Mouse (Mus musculus) hindbrain, embryonic 12.5 days (tissue): ENCODE results near the gene Gnai1. TPM values are rescaled to one million over a fixed set of nuclear protein-coding genes. Genes with fewer than 3 reads are reported as not detected.

Source experiments
- ATAC-seq: fragments of 200-750 bp; cut with Nextera tagmentation; 2 replicates; pipeline ENCODE4 v1.8.0; 2017; ENCODE audit warnings: moderate TSS enrichment; ENCODE audit not compliant: low FRiP score
- H3K27ac ChIP-seq: fragments of 300-500 bp; sonication (generic); 2 replicates; pipeline ENCODE4 v1.5.1; 2016; ENCODE audit warnings: mild to moderate bottlenecking
- H3K27me3 ChIP-seq: fragments of 300-500 bp; sonication (generic); 2 replicates; pipeline ENCODE4 v1.6.1; 2016; ENCODE audit warnings: mild to moderate bottlenecking
- H3K36me3 ChIP-seq: fragments of 300-500 bp; sonication (generic); 2 replicates; pipeline ENCODE4 v1.6.1; 2016; ENCODE audit warnings: mild to moderate bottlenecking
- H3K4me1 ChIP-seq: fragments of 300-500 bp; sonication (generic); 2 replicates; pipeline ENCODE4 v1.6.1; 2016
- H3K4me2 ChIP-seq: fragments of 300-500 bp; sonication (generic); replicated peaks from 2 replicates; pipeline ENCODE4 v1.6.1; 2016; ENCODE audit warnings: mild to moderate bottlenecking
- H3K4me3 ChIP-seq: fragments of 300-500 bp; sonication (generic); 2 replicates; pipeline ENCODE4 v1.5.1; 2016; ENCODE audit warnings: mild to moderate bottlenecking
- H3K9ac ChIP-seq: fragments of 300-500 bp; sonication (generic); 2 replicates; pipeline ENCODE4 v1.6.1; 2016; ENCODE audit warnings: mild to moderate bottlenecking, moderate library complexity
- H3K9me3 ChIP-seq: fragments of 300-500 bp; sonication (generic); replicated peaks from 2 replicates; pipeline ENCODE4 v1.6.1; 2016; ENCODE audit warnings: mild to moderate bottlenecking
- WGBS: fragments of 180-500 bp; shearing (Covaris S2); methylation state at CpG from one replicate; pipeline ENCODE4 v1.1.7; 2016; 5-methylcytosine and 5-hydroxymethylcytosine counted together
- polyA plus RNA-seq: library from polyadenylated mRNA; unstranded; fragments of >200 nt; fragmentation: Nextera tagmentation; extraction: Ambion mirVana; gene quantifications from 2 replicates; pipeline ENCODE4 v1.2.1, GENCODE M21; 2016

Gene Gnai1
- polyA plus RNA-seq, 1 experiment from 2014 or later: 32.6 TPM

- no peak for ATAC-seq
- Histone ChIP-seq H3K4me2 (no peak overlapping the region), H3K4me1 (no peaks in the 10 kb centered on the region), H3K27ac (no peak overlapping the region), H3K9me3 (no peaks in the 10 kb centered on the region), H3K4me3 (no peak overlapping the region), H3K27me3 (no peaks in the 10 kb centered on the region), H3K9ac (no peak overlapping the region), H3K36me3 (no peaks in the 10 kb centered on the region)
- WGBS: 86% methylated on average over 7 of the region's 7 CpGs
These were observed 85.7 kb downstream of the Gnai1 start for GRCm38 (mm10) chr5:18274352-18274940.

GRCm38 (mm10) chr5:18273291-18274284, 86.6 kb downstream of the Gnai1 start:
- WGBS: 83% methylated on average over 11 of the region's 11 CpGs
- no peaks in the 10 kb centered on the region for H3K9me3 ChIP-seq
- no peaks in the 10 kb centered on the region for H3K27me3 ChIP-seq
- H3K4me1 ChIP-seq: no peaks in the 10 kb centered on the region
- no peaks in the 10 kb centered on the region for H3K36me3 ChIP-seq
- H3K9ac ChIP-seq: no peak overlapping the region
- no peak for ATAC-seq
- H3K27ac ChIP-seq: no peak overlapping the region
- H3K4me2 ChIP-seq: no peak overlapping the region
- no peak overlapping the region for H3K4me3 ChIP-seq

GRCm38 (mm10) chr5:18250379-18251017, 109.7 kb downstream of the Gnai1 start:
- no peaks in the 10 kb centered on the region for H3K27me3 ChIP-seq
- no peaks in the 10 kb centered on the region for H3K9me3 ChIP-seq
- no peaks in the 10 kb centered on the region for H3K4me1 ChIP-seq
- WGBS: 82% methylated on average over 5 of the region's 5 CpGs
- no peak overlapping the region for H3K4me2 ChIP-seq
- no peaks in the 10 kb centered on the region for H3K36me3 ChIP-seq
- H3K9ac ChIP-seq: no peak overlapping the region
- H3K27ac ChIP-seq: no peak overlapping the region
- no peak for ATAC-seq
- no peak overlapping the region for H3K4me3 ChIP-seq

GRCm38 (mm10) chr5:18249132-18249531, 111.0 kb downstream of the Gnai1 start:
- Histone ChIP-seq H3K4me1 (no peaks in the 10 kb centered on the region), H3K9ac (no peak overlapping the region), H3K4me2 (no peak overlapping the region), H3K27ac (no peak overlapping the region), H3K4me3 (no peak overlapping the region), H3K36me3 (no peaks in the 10 kb centered on the region), H3K27me3 (no peaks in the 10 kb centered on the region), H3K9me3 (no peaks in the 10 kb centered on the region)
- 95% methylated on average over 5 of the region's 5 CpGs for WGBS
- no peak for ATAC-seq

GRCm38 (mm10) chr5:18229396-18229795, 130.8 kb downstream of the Gnai1 start:
- no peak for ATAC-seq
- WGBS: 38% methylated on average over 1 of the region's 1 CpGs
- H3K27me3 ChIP-seq: no peaks in the 10 kb centered on the region
- no peaks in the 10 kb centered on the region for H3K9me3 ChIP-seq
- 0 out of 2 replicates have a peak, but pooled peaks cover 2% of the 10 kb centered on the region for H3K4me1 ChIP-seq
- no peak overlapping the region for H3K27ac ChIP-seq
- H3K4me3 ChIP-seq: no peak overlapping the region
- H3K36me3 ChIP-seq: no peaks in the 10 kb centered on the region
- H3K9ac ChIP-seq: no peak overlapping the region
- H3K4me2 ChIP-seq: no peak overlapping the region

GRCm38 (mm10) chr5:18228866-18229265, 131.3 kb downstream of the Gnai1 start:
- Histone ChIP-seq H3K9me3 (no peaks in the 10 kb centered on the region), H3K4me2 (no peak overlapping the region), H3K27me3 (no peaks in the 10 kb centered on the region), H3K4me3 (no peak overlapping the region), H3K4me1 (0 out of 2 replicates have a peak, but pooled peaks cover 2% of the 10 kb centered on the region), H3K27ac (no peak overlapping the region), H3K9ac (no peak overlapping the region), H3K36me3 (no peaks in the 10 kb centered on the region)
- WGBS: 83% methylated on average over 7 of the region's 7 CpGs
- ATAC-seq: no peak

- no peaks in the 10 kb centered on the region for H3K9me3 ChIP-seq
These were observed 139.3 kb downstream of the Gnai1 start for GRCm38 (mm10) chr5:18220873-18221272.

GRCm38 (mm10) chr5:18218292-18218691, 141.9 kb downstream of the Gnai1 start:
- Histone ChIP-seq H3K4me2 (no peak overlapping the region), H3K4me1 (no peaks in the 10 kb centered on the region)

More at GRCm38 (mm10) chr5:18220873-18221272, 139.3 kb downstream of the Gnai1 start:
- no peak overlapping the region for H3K27ac ChIP-seq
- no peak overlapping the region for H3K4me2 ChIP-seq
- no peak for ATAC-seq
- no peaks in the 10 kb centered on the region for H3K36me3 ChIP-seq
- WGBS: 53% methylated on average over 1 of the region's 1 CpGs
- no peaks in the 10 kb centered on the region for H3K4me1 ChIP-seq
- H3K9ac ChIP-seq: no peak overlapping the region
- H3K4me3 ChIP-seq: no peak overlapping the region
- no peaks in the 10 kb centered on the region for H3K27me3 ChIP-seq

GRCm38 (mm10) chr5:18217856-18218255, 142.3 kb downstream of the Gnai1 start:
- Histone ChIP-seq H3K9ac (no peak overlapping the region), H3K4me1 (no peaks in the 10 kb centered on the region), H3K4me2 (no peak overlapping the region), H3K27ac (no peak overlapping the region), H3K9me3 (no peaks in the 10 kb centered on the region), H3K27me3 (no peaks in the 10 kb centered on the region), H3K36me3 (no peaks in the 10 kb centered on the region), H3K4me3 (no peak overlapping the region)
- ATAC-seq: no peak

More at GRCm38 (mm10) chr5:18218292-18218691, 141.9 kb downstream of the Gnai1 start:
- no peak for ATAC-seq
- no peak overlapping the region for H3K27ac ChIP-seq
- H3K9me3 ChIP-seq: no peaks in the 10 kb centered on the region
- H3K27me3 ChIP-seq: no peaks in the 10 kb centered on the region
- no peaks in the 10 kb centered on the region for H3K36me3 ChIP-seq
- H3K4me3 ChIP-seq: no peak overlapping the region
- WGBS: 84% methylated on average over 2 of the region's 2 CpGs
- H3K9ac ChIP-seq: no peak overlapping the region
